Comparison of ENCODE assay signal across 24 mouse cellular contexts in genomic region chr16:22909290-22909689, GRCm38 (mm10). TPM values are rescaled to one million over a fixed set of nuclear protein-coding genes. Genes with fewer than 3 reads are reported as not detected.
DNase-seq lines count a peak whose midpoint lies in the region; ATAC-seq and TF ChIP-seq lines count a peak whose summit lies in the region.
"Had no signal": no experiment of that assay in that cellular context is flagged by ENCODE, and none has a peak within 500 bp of the region (broad histone marks: within the 10 kb centered on the region; RNA-seq: fewer than 3 reads in every experiment).

No protein-coding gene starts in this region.

- H3K4me3 ChIP-seq in liver, adult 2 months (ENCODE audit: insufficient read depth, low read depth, low read length) = no peak overlapping the region
- H3K4me3 ChIP-seq in liver, postnatal 0 days (ENCODE audit: low read depth, low read length) = no peak overlapping the region

- H3K27ac ChIP-seq in liver, adult 2 months (replicated peaks; ENCODE audit: insufficient read depth, low read depth, low read length) = no peak overlapping the region
- H3K27ac ChIP-seq in liver, postnatal 0 days (ENCODE audit: low read depth) = no peak overlapping the region

- no peak for TF ChIP-seq POLR2A in liver, adult 2 months (IDR thresholded peaks at IDR 0.05; ENCODE audit: extremely low read depth, insufficient read depth, low read length)

- no peak overlapping the region for H3K4me2 ChIP-seq in liver, postnatal 0 days (ENCODE audit: low read depth, low read length)

- WGBS in liver, adult 2 months = 46% methylated on average over 6 of the region's 6 CpGs
- WGBS in liver, postnatal 0 days (ENCODE audit: insufficient replicate concordance) = 72% methylated on average over 6 of the region's 6 CpGs

- H3K27me3 ChIP-seq in liver, adult 2 months (ENCODE audit: control insufficient read depth, insufficient read depth, low read length) = no peaks in the 10 kb centered on the region
- no peaks in the 10 kb centered on the region for H3K27me3 ChIP-seq in liver, postnatal 0 days (ENCODE audit: insufficient read depth, low read length)
- H3K27me3 ChIP-seq: CH12.LX had no signal

- no peak for TF ChIP-seq CTCF in liver, adult 2 months (IDR thresholded peaks at IDR 0.05; ENCODE audit: low read depth, low read length)
- no peak for TF ChIP-seq CTCF in liver, postnatal 0 days (IDR thresholded peaks at IDR 0.05; ENCODE audit: low read depth)

- ATAC-seq in liver, postnatal 0 days = no peak
- ATAC-seq: activated CD4-positive, CD25-positive, alpha-beta regulatory T cell, adult 4 months; CD4-positive, CD25-positive, alpha-beta regulatory T cell, adult 4 months; Patski had no signal

- no peaks in the 10 kb centered on the region for H3K4me1 ChIP-seq in liver, adult 2 months (ENCODE audit: control insufficient read depth, insufficient read depth, low read length)
- H3K4me1 ChIP-seq in liver, postnatal 0 days (ENCODE audit: insufficient read depth) = no peaks in the 10 kb centered on the region

- H3K9me3 ChIP-seq in liver, postnatal 0 days (ENCODE audit: low read length) = no peaks in the 10 kb centered on the region
- H3K9me3 ChIP-seq: G1E had no signal

- DNase-seq in adrenal gland, adult 2 months = peak; percentile 34
- DNase-seq in adrenal gland, adult 18-20 months (ENCODE audit: low spot score in 2 of 2) = no peak
- DNase-seq in adrenal gland, postnatal 14 days = peak; percentile 24
- no peak for DNase-seq in adrenal gland, postnatal 10 days
- DNase-seq in liver, adult 2 months (ENCODE audit: extremely low read depth, low read depth, low spot score) = peak; percentile 51
- no peak for DNase-seq in liver, postnatal 0 days
- DNase-seq: adrenal gland, adult 8-10 months; adrenal gland, postnatal 25 days; B cell, adult 2 months; cerebellum, adult 11 months; cerebellum, adult 11-12 months; cerebellum, adult 18-20 months; cerebellum, adult 2 months; cerebellum, adult 8-10 months; cerebellum, adult 9-10 months; cerebellum, adult 9-11 months had no signal

- H3K36me3 ChIP-seq in liver, adult 2 months (ENCODE audit: control insufficient read depth, insufficient read depth, low read length) = no peaks in the 10 kb centered on the region
- no peaks in the 10 kb centered on the region for H3K36me3 ChIP-seq in liver, postnatal 0 days (replicated peaks; ENCODE audit: insufficient read depth, low read length)
- H3K36me3 ChIP-seq: G1E had no signal

- no peaks in the 10 kb centered on the region for H3K79me2 ChIP-seq in liver, adult 2 months (ENCODE audit: control insufficient read depth, insufficient read depth, low read length)

- no peak overlapping the region for H3K9ac ChIP-seq in liver, adult 2 months (ENCODE audit: low read depth, low read length)
- no peak overlapping the region for H3K9ac ChIP-seq in liver, postnatal 0 days (replicated peaks)

- TF ChIP-seq EP300 in liver, postnatal 0 days (IDR thresholded peaks at IDR 0.05; ENCODE audit: low read depth) = no peak

RNA-seq across cellular contexts. Expression of gene Fetub, which starts 8.8 kb away (rescaled TPM):
- 10 to 100 TPM in 1 of 2 experiments, 1 to 10 TPM in 1; 2.5 to 50.7 TPM for total RNA-seq in adrenal gland, adult 2 months (2021)
- polyA plus RNA-seq in adrenal gland, adult 2 months (2012; rRNA removed) = 32.6 and 53.1 TPM in 2 replicates
- total RNA-seq in adrenal gland, adult 18-20 months (2021) = 10 to 100 TPM in 1 of 2 experiments, 1 to 10 TPM in 1; 1.6 to 78.1 TPM
- 30.2 and 120 TPM in 2 replicates for total RNA-seq in adrenal gland, postnatal 14 days (2021)
- 100 to 1,000 TPM in 1 of 2 experiments, 10 to 100 TPM in 1; 87.0 to 166 TPM for total RNA-seq in adrenal gland, postnatal 10 days (2021)
- total RNA-seq in liver, adult 2 months (2014; rRNA removed) = 107 and 165 TPM in 2 replicates
- polyA plus RNA-seq in liver, adult 2 months (2012; rRNA removed) = 414 and 419 TPM in 2 replicates
- polyA plus RNA-seq in liver, postnatal 0 days (2015; fragmentation: Nextera tagmentation; extraction: Ambion mirVana) = 578 and 644 TPM in 2 replicates
- total RNA-seq: MEL had no signal
- polyA plus RNA-seq: activated CD4-positive, CD25-positive, alpha-beta regulatory T cell, adult 4 months; CD4-positive, CD25-positive, alpha-beta regulatory T cell, adult 4 months; cerebellum, adult 2 months had no signal

RNA-seq across cellular contexts. Expression of gene Ahsg, which starts 18.2 kb away (rescaled TPM):
- total RNA-seq in adrenal gland, adult 2 months (2021) = 10 to 100 TPM in 1 of 2 experiments, 1 to 10 TPM in 1; 2.8 to 34.5 TPM
- 3.4 and 12.0 TPM in 2 replicates for polyA plus RNA-seq in adrenal gland, adult 2 months (2012; rRNA removed)
- 1 to 10 TPM; 5.0 to 8.3 TPM for total RNA-seq in adrenal gland, adult 18-20 months (2021)
- 223 and 3,596 TPM in 2 replicates for total RNA-seq in adrenal gland, postnatal 14 days (2021)
- 1,000 to 10,000 TPM; 3,016 to 7,289 TPM for total RNA-seq in adrenal gland, postnatal 10 days (2021)
- 10,308 and 11,624 TPM in 2 replicates for total RNA-seq in liver, adult 2 months (2014; rRNA removed)
- 17,109 and 17,601 TPM in 2 replicates for polyA plus RNA-seq in liver, adult 2 months (2012; rRNA removed)
- 25,564 and 27,060 TPM in 2 replicates for polyA plus RNA-seq in liver, postnatal 0 days (2015; fragmentation: Nextera tagmentation; extraction: Ambion mirVana)
- total RNA-seq: CH12.LX, MEL had no signal
- polyA plus RNA-seq: activated CD4-positive, CD25-positive, alpha-beta regulatory T cell, adult 4 months; C2C12; CD4-positive, CD25-positive, alpha-beta regulatory T cell, adult 4 months; cerebellum, adult 2 months; Patski had no signal

RNA-seq across cellular contexts. Expression of gene Hrg, which starts 41.6 kb away (rescaled TPM):
- 1 to 10 TPM in 1 of 2 experiments, not detected in 1; 4.3 TPM for total RNA-seq in adrenal gland, adult 2 months (2021)
- 0.15 and 0.44 TPM in 2 replicates for polyA plus RNA-seq in adrenal gland, adult 2 months (2012; rRNA removed)
- 1 to 10 TPM in 1 of 2 experiments, not detected in 1; 1.2 TPM for total RNA-seq in adrenal gland, adult 18-20 months (2021)
- 10.0 and 153 TPM in 2 replicates for total RNA-seq in adrenal gland, postnatal 14 days (2021)
- 100 to 1,000 TPM in 1 of 2 experiments, 10 to 100 TPM in 1; 96.2 to 217 TPM for total RNA-seq in adrenal gland, postnatal 10 days (2021)
- total RNA-seq in liver, adult 2 months (2014; rRNA removed) = 574 and 911 TPM in 2 replicates
- polyA plus RNA-seq in liver, adult 2 months (2012; rRNA removed) = 312 and 372 TPM in 2 replicates
- 443 and 542 TPM in 2 replicates for polyA plus RNA-seq in liver, postnatal 0 days (2015; fragmentation: Nextera tagmentation; extraction: Ambion mirVana)
- total RNA-seq: CH12.LX, ES-E14, G1E, MEL had no signal
- polyA plus RNA-seq: activated CD4-positive, CD25-positive, alpha-beta regulatory T cell, adult 4 months; C2C12; CD4-positive, CD25-positive, alpha-beta regulatory T cell, adult 4 months; cerebellum, adult 2 months; G1E; Patski had no signal

RNA-seq across cellular contexts. Expression of gene Dnajb11, which starts 51.6 kb away (rescaled TPM):
- total RNA-seq in adrenal gland, adult 2 months (2021) = 10 to 100 TPM; 64.1 to 73.2 TPM
- polyA plus RNA-seq in adrenal gland, adult 2 months (2012; rRNA removed) = 18.3 and 21.1 TPM in 2 replicates
- total RNA-seq in adrenal gland, adult 18-20 months (2021) = 10 to 100 TPM; 60.8 to 72.1 TPM
- total RNA-seq in adrenal gland, postnatal 14 days (2021) = 73.5 and 73.9 TPM in 2 replicates
- total RNA-seq in adrenal gland, postnatal 10 days (2021) = 10 to 100 TPM; 59.9 to 65.8 TPM
- 62.0 and 67.7 TPM in 2 replicates for total RNA-seq in liver, adult 2 months (2014; rRNA removed)
- polyA plus RNA-seq in liver, adult 2 months (2012; rRNA removed) = 20.7 and 23.9 TPM in 2 replicates
- 48.9 and 50.3 TPM in 2 replicates for polyA plus RNA-seq in liver, postnatal 0 days (2015; fragmentation: Nextera tagmentation; extraction: Ambion mirVana)

RNA-seq across cellular contexts. Expression of gene Tbccd1, which starts 51.8 kb away (rescaled TPM):
- total RNA-seq in adrenal gland, adult 2 months (2021) = 10 to 100 TPM; 17.5 to 20.5 TPM
- polyA plus RNA-seq in adrenal gland, adult 2 months (2012; rRNA removed) = 7.3 and 8.3 TPM in 2 replicates
- 10 to 100 TPM; 13.8 TPM for total RNA-seq in adrenal gland, adult 18-20 months (2021)
- 18.3 and 18.5 TPM in 2 replicates for total RNA-seq in adrenal gland, postnatal 14 days (2021)
- 10 to 100 TPM; 16.8 to 20.4 TPM for total RNA-seq in adrenal gland, postnatal 10 days (2021)
- 22.7 and 24.0 TPM in 2 replicates for total RNA-seq in liver, adult 2 months (2014; rRNA removed)
- polyA plus RNA-seq in liver, adult 2 months (2012; rRNA removed) = 16.9 and 19.9 TPM in 2 replicates
- polyA plus RNA-seq in liver, postnatal 0 days (2015; fragmentation: Nextera tagmentation; extraction: Ambion mirVana) = 13.7 and 14.6 TPM in 2 replicates

Comparison
In these comparisons a context has a peak if more than half of its experiments do, and no peak if none do; other contexts are left out.
1. DNase-seq: peak in adrenal gland, adult 2 months (single experiment), adrenal gland, postnatal 14 days (single experiment) and liver, adult 2 months (single experiment); none in adrenal gland, adult 18-20 months (0 of 2), adrenal gland, postnatal 10 days (single experiment) and liver, postnatal 0 days (single experiment).